Mouse (Mus musculus) lung, postnatal 0 days (tissue): ENCODE measurements around the gene Lars2. TPM values are rescaled to one million over a fixed set of nuclear protein-coding genes. Genes with fewer than 3 reads are reported as not detected.
A peak's percentile ranks its signal among the peaks of the same experiment; 100 is the strongest.
"Not testable (repeated sequence)": the region's sequence is repeated elsewhere in the genome, so short reads cannot be mapped to it uniquely, and the experiment has no call there.

Experiments
- ATAC-seq: fragments of 200-750 bp; cut with Nextera tagmentation; 2 replicates; pipeline ENCODE4 v1.8.0; 2017; ENCODE audit warnings: moderate library complexity
- DNase-seq: peaks from one replicate; pipeline ENCODE4 v3.0.0-alpha.2; 2016; ENCODE audit warnings: low spot score
- H3K27ac ChIP-seq: fragments of 300-500 bp; sonication (generic); 2 replicates; pipeline ENCODE4 v1.5.1; 2014; ENCODE audit warnings: antibody characterized with exemption, mild to moderate bottlenecking, low read length, mixed read lengths
- H3K27me3 ChIP-seq: fragments of 300-500 bp; sonication (generic); replicated peaks from 2 replicates; pipeline ENCODE4 v1.6.1; 2014; ENCODE audit warnings: low read length, mixed read lengths; ENCODE audit not compliant: insufficient read depth
- H3K36me3 ChIP-seq: fragments of 300-500 bp; sonication (generic); 2 replicates; pipeline ENCODE4 v1.6.1; 2014; ENCODE audit warnings: low read length, mixed read lengths; ENCODE audit not compliant: insufficient read depth
- H3K4me1 ChIP-seq: fragments of 300-500 bp; sonication (generic); 2 replicates; pipeline ENCODE4 v1.6.1; 2014; ENCODE audit warnings: antibody characterized with exemption, low read depth, low read length, mixed read lengths; ENCODE audit not compliant: insufficient read depth
- H3K4me2 ChIP-seq: fragments of 300-500 bp; sonication (generic); replicated peaks from 2 replicates; pipeline ENCODE4 v1.6.1; 2014; ENCODE audit warnings: low read depth, mild to moderate bottlenecking, low read length, moderate library complexity, mixed read lengths
- H3K4me3 ChIP-seq: fragments of 300-500 bp; sonication (generic); 2 replicates; pipeline ENCODE4 v1.5.1; 2014; ENCODE audit warnings: low read depth, low read length
- H3K9ac ChIP-seq: fragments of 300-500 bp; sonication (generic); replicated peaks from 2 replicates; pipeline ENCODE4 v1.6.1; 2014; ENCODE audit warnings: low read depth, mild to moderate bottlenecking
- H3K9me3 ChIP-seq: fragments of 300-500 bp; sonication (generic); 2 replicates; pipeline ENCODE4 v1.6.1; 2016; ENCODE audit warnings: low read length, mixed read lengths
- CTCF ChIP-seq: IDR thresholded peaks from 2 replicates; pipeline ENCODE4 v1.5.1; 2016; ENCODE audit warnings: antibody characterized with exemption, mild to moderate bottlenecking
- EP300 ChIP-seq: IDR thresholded peaks from 2 replicates; pipeline ENCODE4 v1.6.1; 2016; ENCODE audit warnings: antibody characterized with exemption, mild to moderate bottlenecking, control low read depth
- WGBS: fragments of 180-500 bp; shearing (Covaris S2); extraction: QIAGEN DNeasy Blood & Tissue Kit; methylation state at CpG from one replicate; pipeline ENCODE4 v1.1.7; 2014; 5-methylcytosine and 5-hydroxymethylcytosine counted together
- polyA plus RNA-seq: library from polyadenylated mRNA; unstranded; fragments of >200 nt; fragmentation: Nextera tagmentation; extraction: Ambion mirVana; gene quantifications from 2 replicates; pipeline ENCODE4 v1.2.1, GENCODE M21; 2015

Gene Lars2
- polyA plus RNA-seq, 1 experiment from 2014 or later = 1,202 TPM

GRCm38 (mm10) chr9:123386347-123386746, 19.6 kb downstream of the Lars2 start:
- Histone ChIP-seq H3K27me3 (no peaks in the 10 kb centered on the region), H3K27ac (no peak overlapping the region), H3K4me2 (no peak overlapping the region), H3K36me3 (no peaks in the 10 kb centered on the region; the same call in 1 of the 2 replicates), H3K4me1 (no peaks in the 10 kb centered on the region), H3K4me3 (no peak overlapping the region), H3K9ac (no peak overlapping the region), H3K9me3 (no peaks in the 10 kb centered on the region)
- 85% methylated on average over 3 of the region's 3 CpGs for WGBS
- DNase-seq (no peak), ATAC-seq (no peak)
- TF ChIP-seq CTCF (no peak), EP300 (no peak)

GRCm38 (mm10) chr9:123388087-123389007, 21.6 kb downstream of the Lars2 start:
- H3K4me3 ChIP-seq, H3K36me3 ChIP-seq, H3K27me3 ChIP-seq, DNase-seq, H3K4me2 ChIP-seq, H3K9ac ChIP-seq, ATAC-seq, H3K27ac ChIP-seq, H3K9me3 ChIP-seq, H3K4me1 ChIP-seq: not testable (repeated sequence)
- WGBS = 94% methylated on average over 8 of the region's 21 CpGs

GRCm38 (mm10) chr9:123391140-123391849, 24.6 kb downstream of the Lars2 start:
- H3K27me3 ChIP-seq = no peaks in the 10 kb centered on the region
- 56% methylated on average over 5 of the region's 5 CpGs for WGBS
- H3K27ac ChIP-seq = no peak overlapping the region
- no peak overlapping the region for H3K9ac ChIP-seq
- no peaks in the 10 kb centered on the region; the same call in 1 of the 2 replicates for H3K36me3 ChIP-seq
- no peak overlapping the region for H3K4me2 ChIP-seq
- 0 out of 2 replicates have a peak, but pooled peaks have one; percentile 16 for ATAC-seq
- DNase-seq = no peak
- H3K9me3 ChIP-seq = no peaks in the 10 kb centered on the region
- no peaks in the 10 kb centered on the region; the same call in 1 of the 2 replicates for H3K4me1 ChIP-seq
- TF ChIP-seq CTCF (no peak), EP300 (no peak)
- no peak overlapping the region for H3K4me3 ChIP-seq

- H3K4me1 ChIP-seq = no peaks in the 10 kb centered on the region; the same call in 1 of the 2 replicates
- no peak for ATAC-seq
- no peak overlapping the region for H3K4me3 ChIP-seq
- H3K27ac ChIP-seq = no peak overlapping the region
- no peak overlapping the region for H3K9ac ChIP-seq
- no peak overlapping the region for H3K4me2 ChIP-seq
- peak; percentile 7 for DNase-seq
- 45% methylated on average over 6 of the region's 6 CpGs for WGBS
- TF ChIP-seq EP300 (no peak), CTCF (no peak)
- no peaks in the 10 kb centered on the region for H3K36me3 ChIP-seq
- no peaks in the 10 kb centered on the region for H3K9me3 ChIP-seq
- no peaks in the 10 kb centered on the region for H3K27me3 ChIP-seq
Measured at GRCm38 (mm10) chr9:123394856-123395255, 28.1 kb downstream of the Lars2 start.

GRCm38 (mm10) chr9:123397701-123398100, 31.0 kb downstream of the Lars2 start:
- no peak overlapping the region for H3K27ac ChIP-seq
- no peaks in the 10 kb centered on the region for H3K36me3 ChIP-seq
- no peaks in the 10 kb centered on the region for H3K4me1 ChIP-seq
- TF ChIP-seq EP300 = no peak
- no peak for TF ChIP-seq CTCF
- no peaks in the 10 kb centered on the region for H3K9me3 ChIP-seq
- H3K4me2 ChIP-seq = no peak overlapping the region
- no peak overlapping the region for H3K4me3 ChIP-seq
- H3K9ac ChIP-seq = no peak overlapping the region
- H3K27me3 ChIP-seq = no peaks in the 10 kb centered on the region
- no peak for DNase-seq
- 48% methylated on average over 6 of the region's 6 CpGs for WGBS
- no peak for ATAC-seq

- no peak for DNase-seq
- no peak overlapping the region for H3K4me2 ChIP-seq
- ATAC-seq = no peak
- H3K4me3 ChIP-seq = no peak overlapping the region
- H3K4me1 ChIP-seq = no peaks in the 10 kb centered on the region
- no peaks in the 10 kb centered on the region for H3K36me3 ChIP-seq
- no peaks in the 10 kb centered on the region for H3K9me3 ChIP-seq
- no peaks in the 10 kb centered on the region for H3K27me3 ChIP-seq
- TF ChIP-seq EP300 (no peak), CTCF (no peak; the same call in 1 of the 2 replicates)
- no peak overlapping the region for H3K27ac ChIP-seq
- H3K9ac ChIP-seq = no peak overlapping the region
- 72% methylated on average over 3 of the region's 3 CpGs for WGBS
Measured at GRCm38 (mm10) chr9:123402215-123402614, 35.5 kb downstream of the Lars2 start.
